Mouse (Mus musculus) forebrain, embryonic 16.5 days (tissue): ENCODE measurements around the gene Manf. TPM values are rescaled to one million over a fixed set of nuclear protein-coding genes. Genes with fewer than 3 reads are reported as not detected.
A peak's percentile ranks its signal among the peaks of the same experiment; 100 is the strongest.

Experiments used
- ATAC-seq: fragments of 200-750 bp; cut with Nextera tagmentation; 2 replicates; pipeline ENCODE4 v1.8.0; 2017; ENCODE audit warnings: mild to moderate bottlenecking, moderate library complexity
- H3K27ac ChIP-seq: fragments of 300-500 bp; sonication (generic); 2 replicates; pipeline ENCODE4 v1.5.1; 2014; ENCODE audit warnings: low read length, control low read depth
- H3K27me3 ChIP-seq: fragments of 300-500 bp; sonication (generic); replicated peaks from 2 replicates; pipeline ENCODE4 v1.6.1; 2014; ENCODE audit warnings: low read length; ENCODE audit not compliant: control insufficient read depth, insufficient read depth
- H3K36me3 ChIP-seq: fragments of 300-500 bp; sonication (generic); 2 replicates; pipeline ENCODE4 v1.6.1; 2014; ENCODE audit not compliant: control insufficient read depth, insufficient read depth
- H3K4me1 ChIP-seq: fragments of 300-500 bp; sonication (generic); replicated peaks from 2 replicates; pipeline ENCODE4 v1.6.1; 2014; ENCODE audit warnings: low read length; ENCODE audit not compliant: control insufficient read depth, insufficient read depth
- H3K4me2 ChIP-seq: fragments of 300-500 bp; sonication (generic); 2 replicates; pipeline ENCODE4 v1.6.1; 2014; ENCODE audit warnings: mild to moderate bottlenecking, low read length, control low read depth
- H3K4me3 ChIP-seq: fragments of 300-500 bp; sonication (generic); replicated peaks from 2 replicates; pipeline ENCODE4 v1.5.1; 2014; ENCODE audit warnings: mild to moderate bottlenecking, low read length, control low read depth
- H3K9ac ChIP-seq: fragments of 300-500 bp; sonication (generic); replicated peaks from 2 replicates; pipeline ENCODE4 v1.6.1; 2014; ENCODE audit warnings: low read depth, low read length, control low read depth
- H3K9me3 ChIP-seq: fragments of 300-500 bp; sonication (generic); 2 replicates; pipeline ENCODE4 v1.6.1; 2016; ENCODE audit warnings: low read length; ENCODE audit not compliant: control insufficient read depth
- WGBS: fragments of 180-500 bp; shearing (Covaris S2); extraction: QIAGEN DNeasy Blood & Tissue Kit; methylation state at CpG from one replicate; pipeline ENCODE4 v1.1.7; 2014; 5-methylcytosine and 5-hydroxymethylcytosine counted together
- polyA plus RNA-seq: library from polyadenylated mRNA; unstranded; fragments of >200 nt; fragmentation: Nextera tagmentation; extraction: Ambion mirVana; gene quantifications from 2 replicates; pipeline ENCODE4 v1.2.1, GENCODE M21; 2015

Gene Manf
- polyA plus RNA-seq = 201 and 226 TPM in 2 replicates

DNA sequence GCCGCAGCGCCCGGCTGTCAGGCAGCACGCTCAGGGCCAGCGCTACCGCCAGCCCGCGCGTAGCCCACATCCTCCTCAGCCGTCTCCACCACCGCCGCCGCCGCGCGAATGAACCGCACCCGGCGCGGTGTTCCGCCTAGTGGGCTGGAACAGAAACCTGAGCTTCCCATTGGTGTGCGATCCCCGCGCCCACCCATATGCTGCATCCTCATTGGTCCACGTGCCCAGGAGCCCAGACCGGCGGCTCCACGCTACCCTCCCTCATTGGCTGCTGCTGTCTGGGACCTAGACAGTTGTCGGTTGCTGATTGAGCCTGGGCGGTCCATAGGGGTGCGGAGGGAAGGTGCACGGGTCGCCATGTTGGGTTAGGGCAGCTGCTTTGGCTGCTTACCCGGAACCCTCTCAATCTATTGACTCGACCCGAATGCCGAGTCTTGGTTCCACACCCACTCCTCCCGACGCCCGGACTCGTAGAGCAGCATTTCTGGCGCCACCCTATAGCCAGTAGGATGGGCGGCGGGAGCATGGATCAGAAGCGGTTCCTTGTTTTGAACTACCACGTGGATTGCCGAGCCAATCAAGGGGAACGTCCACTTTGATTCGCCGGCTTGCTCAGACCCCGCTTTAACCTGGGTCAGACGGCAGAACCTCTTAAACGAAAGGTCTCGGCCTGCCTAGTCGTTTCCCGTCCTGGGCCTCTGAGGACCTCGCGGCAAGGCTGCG is at the start of gene Manf:
Manf (minus strand) TSS at position 151 of the 723 bp plus-strand sequence.
- peak within 1 kb of the TSS; percentile 82 for H3K9ac ChIP-seq
- peak; percentile 99 for ATAC-seq
- under 1% methylated on average over 59 of the region's 59 CpGs for WGBS
- peak within 1 kb of the TSS; percentile 51 for H3K4me3 ChIP-seq
- peaks cover 17% of the 10 kb centered on the region for H3K36me3 ChIP-seq
- peak within 1 kb of the TSS; percentile 87 for H3K4me2 ChIP-seq
- no peaks in the 10 kb centered on the region for H3K27me3 ChIP-seq
- H3K9me3 ChIP-seq = no peaks in the 10 kb centered on the region
- H3K4me1 ChIP-seq = peaks cover 41% of the 10 kb centered on the region
- H3K27ac ChIP-seq = peak within 1 kb of the TSS; percentile 97

DNA sequence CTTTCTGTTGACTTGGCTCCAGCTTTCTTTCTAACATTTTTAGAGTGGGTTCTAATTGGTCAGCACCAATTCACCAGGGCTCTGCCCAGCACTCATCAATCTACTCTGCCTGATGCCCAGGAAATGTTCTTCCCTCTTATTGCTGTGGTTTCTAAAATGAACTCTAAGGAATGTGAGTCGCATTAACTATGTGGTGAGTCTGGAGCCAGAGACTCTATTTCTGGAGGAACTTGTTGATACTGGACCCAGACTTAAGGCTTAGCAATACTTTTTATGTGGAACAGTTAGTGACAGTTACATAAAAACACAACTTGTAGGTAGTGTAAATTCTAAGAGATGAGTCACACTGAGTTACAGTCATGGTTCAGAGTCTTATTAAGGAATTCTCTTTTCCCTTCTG is 43.2 kb upstream of the Manf start:
- 95% methylated on average over 1 of the region's 1 CpGs for WGBS
- no peak for ATAC-seq
- peaks cover 27% of the 10 kb centered on the region for H3K36me3 ChIP-seq

DNA sequence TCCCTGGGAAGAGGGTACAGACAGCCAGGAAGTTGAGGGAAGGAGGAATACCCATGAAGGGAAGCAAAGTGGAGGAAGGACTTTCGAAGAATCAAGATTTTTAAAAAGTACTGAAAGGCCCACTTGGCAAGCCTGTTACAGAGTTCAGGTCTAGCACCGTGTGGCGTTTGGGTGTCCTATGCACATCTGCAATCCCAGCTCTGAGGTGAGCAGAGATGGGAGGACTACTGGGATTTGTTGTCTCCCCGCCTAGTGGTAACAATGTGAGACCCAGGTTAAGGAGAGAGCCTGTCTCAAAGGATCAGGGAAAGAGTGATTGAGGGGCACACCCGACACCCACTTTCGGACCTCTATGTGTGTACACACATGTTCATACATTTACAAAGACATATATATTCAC is 23.1 kb upstream of the Manf start:
- Histone ChIP-seq H3K9me3 (no peaks in the 10 kb centered on the region), H3K27me3 (no peaks in the 10 kb centered on the region), H3K4me2 (no peak overlapping the region), H3K9ac (no peak overlapping the region), H3K4me3 (no peak overlapping the region), H3K36me3 (no peaks in the 10 kb centered on the region; the same call in 1 of the 2 replicates), H3K4me1 (no peaks in the 10 kb centered on the region), H3K27ac (no peak overlapping the region)
- 92% methylated on average over 6 of the region's 6 CpGs for WGBS
- no peak for ATAC-seq

More for the DNA sequence above, 43.2 kb upstream of the Manf start:
- H3K4me3 ChIP-seq = no peak overlapping the region
- H3K9ac ChIP-seq = no peak overlapping the region
- H3K9me3 ChIP-seq = no peaks in the 10 kb centered on the region
- no peaks in the 10 kb centered on the region for H3K27me3 ChIP-seq
- no peak overlapping the region for H3K27ac ChIP-seq
- no peak overlapping the region for H3K4me2 ChIP-seq
- H3K4me1 ChIP-seq = no peaks in the 10 kb centered on the region

DNA sequence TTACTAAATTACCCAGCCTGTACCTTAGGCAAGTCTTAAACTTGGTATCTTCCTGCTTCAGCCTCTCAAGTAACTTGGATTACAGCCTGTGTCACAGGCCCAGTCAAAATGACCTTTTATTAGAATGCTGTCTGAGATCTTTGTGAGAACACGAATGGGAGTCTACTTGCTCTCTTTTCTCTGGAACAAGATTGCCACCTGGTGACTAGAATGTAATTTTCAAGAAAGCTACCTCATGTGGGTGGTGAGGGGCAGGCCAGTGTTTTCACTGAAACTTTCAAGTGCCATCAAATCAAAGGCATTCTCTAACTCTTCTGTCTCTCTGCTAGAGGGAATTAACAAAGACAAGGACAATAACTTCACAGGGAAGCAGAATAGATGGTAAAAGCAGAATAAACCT is 22.0 kb upstream of the Manf start:
- H3K4me1 ChIP-seq = no peaks in the 10 kb centered on the region
- no peak for ATAC-seq
- H3K4me3 ChIP-seq = no peak overlapping the region
- no peak overlapping the region for H3K9ac ChIP-seq
- no peak overlapping the region for H3K27ac ChIP-seq
- no peaks in the 10 kb centered on the region for H3K27me3 ChIP-seq
- no peaks in the 10 kb centered on the region; the same call in 1 of the 2 replicates for H3K36me3 ChIP-seq
- WGBS = 15% methylated on average over 1 of the region's 1 CpGs
- no peaks in the 10 kb centered on the region for H3K9me3 ChIP-seq
- no peak overlapping the region for H3K4me2 ChIP-seq

GRCm38 (mm10) chr9:106911624-106912023 is 19.8 kb upstream of the Manf start:
- Histone ChIP-seq H3K9me3 (no peaks in the 10 kb centered on the region), H3K27me3 (no peaks in the 10 kb centered on the region), H3K4me3 (no peak overlapping the region), H3K36me3 (peaks cover 3% of the 10 kb centered on the region), H3K9ac (no peak overlapping the region), H3K4me1 (no peaks in the 10 kb centered on the region), H3K4me2 (no peak overlapping the region), H3K27ac (no peak overlapping the region)
- 84% methylated on average over 1 of the region's 1 CpGs for WGBS
- ATAC-seq = no peak

- Histone ChIP-seq H3K9ac (no peak overlapping the region), H3K4me1 (no peaks in the 10 kb centered on the region), H3K9me3 (no peaks in the 10 kb centered on the region), H3K27ac (no peak overlapping the region), H3K36me3 (peaks cover 3% of the 10 kb centered on the region), H3K27me3 (no peaks in the 10 kb centered on the region), H3K4me2 (no peak overlapping the region), H3K4me3 (no peak overlapping the region)
- WGBS = 64% methylated on average over 5 of the region's 5 CpGs
- ATAC-seq = no peak
These were observed 16.9 kb upstream of the Manf start for GRCm38 (mm10) chr9:106908715-106909114.

GRCm38 (mm10) chr9:106908174-106908573 is 16.4 kb upstream of the Manf start:
- Histone ChIP-seq H3K4me2 (no peak overlapping the region), H3K27me3 (no peaks in the 10 kb centered on the region), H3K9ac (no peak overlapping the region), H3K27ac (no peak overlapping the region), H3K4me1 (no peaks in the 10 kb centered on the region), H3K4me3 (no peak overlapping the region), H3K9me3 (no peaks in the 10 kb centered on the region), H3K36me3 (peaks cover 3% of the 10 kb centered on the region)
- WGBS = 73% methylated on average over 3 of the region's 3 CpGs
- no peak for ATAC-seq

GRCm38 (mm10) chr9:106906597-106906996 is 14.8 kb upstream of the Manf start:
- 93% methylated on average over 8 of the region's 8 CpGs for WGBS
- Histone ChIP-seq H3K27me3 (no peaks in the 10 kb centered on the region), H3K9ac (no peak overlapping the region), H3K4me3 (no peak overlapping the region), H3K4me2 (no peak overlapping the region), H3K27ac (no peak overlapping the region), H3K4me1 (no peaks in the 10 kb centered on the region), H3K9me3 (no peaks in the 10 kb centered on the region), H3K36me3 (peaks cover 3% of the 10 kb centered on the region)
- ATAC-seq = no peak

DNA sequence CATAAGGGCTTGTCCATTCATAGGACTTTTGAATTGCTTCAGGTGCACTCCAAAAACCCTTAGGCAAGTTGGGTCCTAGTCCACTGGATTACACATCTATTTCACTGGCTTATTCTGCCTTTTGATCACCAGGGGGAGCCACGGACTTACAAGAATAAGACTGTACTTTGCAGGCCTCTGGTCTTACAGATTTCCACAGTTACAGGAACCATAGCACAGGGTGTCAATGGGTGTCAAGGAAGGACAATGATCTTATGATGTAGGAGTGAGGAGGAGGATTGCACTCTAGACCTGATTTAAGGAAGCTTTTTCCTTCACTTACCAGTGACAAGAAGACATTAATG is 12.0 kb upstream of the Manf start:
- Histone ChIP-seq H3K27ac (no peak overlapping the region), H3K9ac (no peak overlapping the region), H3K4me1 (no peaks in the 10 kb centered on the region), H3K4me3 (no peak overlapping the region), H3K9me3 (no peaks in the 10 kb centered on the region), H3K36me3 (peaks cover 6% of the 10 kb centered on the region), H3K4me2 (no peak overlapping the region), H3K27me3 (no peaks in the 10 kb centered on the region)
- ATAC-seq = peak; percentile 50; the same call in 1 of the 2 replicates
- WGBS = 6% methylated on average over 1 of the region's 1 CpGs
